Mouse (Mus musculus) kidney, postnatal 36 days (tissue): ENCODE results near the gene Trappc6a.
"Not testable (repeated sequence)": the region's sequence is repeated elsewhere in the genome, so short reads cannot be mapped to it uniquely, and the experiment has no call there.

Experiments used
- DNase-seq, 2 experiments: peaks; one replicate each; pipeline ENCODE4 v3.0.0; 2021 to 2022; ENCODE audit warnings: mixed read lengths in 2 of 2

Trappc6a gene

DNA sequence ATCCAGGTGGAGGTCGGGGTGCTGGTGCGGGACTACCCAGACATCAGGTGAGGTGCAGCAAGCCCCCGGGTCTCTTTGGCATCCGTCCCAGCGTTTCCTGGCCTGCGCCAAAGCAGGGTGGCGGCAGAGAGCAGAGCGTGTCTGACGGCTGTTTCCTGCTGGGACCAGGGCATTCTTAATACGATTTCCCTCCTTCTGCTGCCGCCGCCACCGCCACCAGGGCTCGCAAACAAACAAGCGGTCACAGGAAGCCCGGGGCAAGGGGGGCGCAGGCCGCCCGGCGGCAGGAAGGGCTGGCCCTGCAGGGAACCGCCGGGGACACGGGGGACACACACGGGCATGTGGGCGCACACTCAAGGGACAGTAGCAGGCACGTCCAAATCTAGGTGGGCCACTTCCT, 16.5 kb upstream of the Trappc6a start:
- DNase-seq = peak; percentile 85 to 87

GRCm38 (mm10) chr7:19494751-19495474, 13.3 kb upstream of the Trappc6a start:
- DNase-seq = peak; percentile 55 to 76

DNA sequence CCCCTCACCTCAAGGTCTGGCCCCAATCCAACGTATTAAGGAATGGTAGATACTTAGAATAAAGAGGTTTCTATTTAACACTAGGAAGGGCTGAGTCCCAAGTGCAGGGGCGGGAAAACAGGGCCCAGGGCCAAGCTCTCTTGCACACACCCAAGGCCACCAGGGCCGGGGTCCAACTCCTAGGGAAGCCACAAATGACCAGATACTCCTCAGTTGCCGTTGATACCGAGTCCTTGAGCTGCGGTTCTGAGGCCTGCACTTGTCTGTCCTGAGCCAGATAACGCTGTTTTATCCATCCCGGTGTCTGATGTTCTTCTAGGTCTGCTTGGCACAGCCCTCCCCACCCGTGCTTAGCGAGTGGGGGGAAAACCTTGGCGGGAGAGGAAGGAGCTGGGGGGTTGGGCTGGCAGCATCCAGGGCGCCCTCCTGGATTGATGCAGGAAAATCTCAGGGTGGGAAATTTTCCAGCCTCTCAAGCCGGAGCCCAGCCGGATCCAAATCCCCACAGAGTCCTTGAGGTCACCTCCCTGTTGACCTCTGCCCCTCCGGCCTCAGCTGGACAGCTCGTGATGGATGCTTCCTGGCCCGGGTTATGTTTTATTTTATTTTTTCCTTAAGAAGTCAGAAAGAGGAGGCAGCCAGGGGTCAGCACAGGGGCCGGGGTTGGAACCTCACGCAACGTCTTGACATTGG, 12.5 kb upstream of the Trappc6a start:
- DNase-seq = peak; percentile 86 to 89

GRCm38 (mm10) chr7:19496214-19496555, 12.0 kb upstream of the Trappc6a start:
- DNase-seq = no peak

DNA sequence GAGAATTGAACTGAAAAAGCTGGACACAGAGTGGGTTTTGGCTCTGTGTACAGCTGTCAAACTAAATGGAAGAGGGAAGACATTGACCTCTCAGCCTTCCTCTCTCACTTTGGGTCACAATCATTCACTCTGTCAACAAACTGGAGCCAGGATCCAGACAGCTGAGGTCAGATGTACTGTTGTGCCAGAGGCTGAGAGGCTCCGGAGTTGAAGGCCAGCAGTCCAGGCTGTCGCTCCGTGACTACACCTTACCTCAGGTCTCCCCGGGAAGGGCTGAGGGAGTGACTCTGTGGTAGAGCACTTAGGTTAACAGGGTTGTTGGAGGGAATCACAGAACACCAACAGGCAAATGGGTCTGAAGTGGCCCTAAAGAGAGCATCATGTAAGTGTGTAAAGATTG, 9.9 kb upstream of the Trappc6a start:
- DNase-seq = peak; percentile 57 to 58

DNA sequence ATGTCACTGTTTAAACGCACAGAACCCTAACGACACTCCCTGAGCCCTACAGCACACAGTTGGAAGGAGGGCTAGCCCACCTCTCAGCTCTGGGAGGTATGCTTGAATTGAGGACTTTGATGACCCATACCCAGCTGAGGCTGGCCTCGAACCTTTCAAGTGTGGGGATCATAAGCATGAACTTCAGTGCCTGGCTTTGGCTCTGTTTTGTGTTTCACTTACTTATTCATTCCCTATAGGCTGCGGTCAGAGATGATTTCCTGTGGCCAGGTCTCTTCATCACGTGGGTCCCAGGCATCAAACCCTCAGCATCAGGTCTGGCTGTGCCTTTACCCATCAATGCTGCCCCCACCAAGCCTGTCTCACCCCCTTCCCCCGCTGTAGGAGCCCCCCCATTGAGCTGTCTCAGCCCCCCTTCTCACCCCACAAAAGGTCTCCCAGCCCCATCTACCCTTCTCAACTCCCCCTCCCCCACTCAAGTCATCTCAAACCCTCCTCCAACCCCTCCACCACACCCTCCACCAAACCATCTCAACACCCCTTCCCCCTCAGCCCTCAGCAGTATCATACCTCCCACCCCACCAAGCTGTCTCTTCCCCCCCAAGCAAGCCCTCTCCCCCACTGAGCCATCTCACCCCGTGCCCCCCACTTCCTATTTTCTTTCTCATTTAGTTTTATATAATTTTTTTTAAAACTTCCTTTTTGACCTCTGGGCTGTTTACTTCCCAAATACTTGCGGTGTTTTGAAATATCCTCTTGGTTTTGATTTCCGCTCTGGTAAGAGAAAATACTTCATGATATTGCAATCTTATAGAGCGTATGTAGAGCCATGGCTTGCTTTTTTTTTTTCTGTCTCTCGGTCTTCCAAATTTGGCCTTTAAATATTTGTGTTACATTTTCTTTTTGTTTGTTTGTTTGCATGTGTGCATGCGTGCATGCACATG, 7.5 kb upstream of the Trappc6a start:
- DNase-seq = no peak

GRCm38 (mm10) chr7:19501658-19502057, 6.5 kb upstream of the Trappc6a start:
- peak in 1 of 2 experiments; percentile 52 for DNase-seq

- DNase-seq = peak; percentile 54 to 75
Observed at GRCm38 (mm10) chr7:19503481-19504068, 4.6 kb upstream of the Trappc6a start.

- DNase-seq = no peak
Observed at GRCm38 (mm10) chr7:19506326-19506725, 1.9 kb upstream of the Trappc6a start.

DNA sequence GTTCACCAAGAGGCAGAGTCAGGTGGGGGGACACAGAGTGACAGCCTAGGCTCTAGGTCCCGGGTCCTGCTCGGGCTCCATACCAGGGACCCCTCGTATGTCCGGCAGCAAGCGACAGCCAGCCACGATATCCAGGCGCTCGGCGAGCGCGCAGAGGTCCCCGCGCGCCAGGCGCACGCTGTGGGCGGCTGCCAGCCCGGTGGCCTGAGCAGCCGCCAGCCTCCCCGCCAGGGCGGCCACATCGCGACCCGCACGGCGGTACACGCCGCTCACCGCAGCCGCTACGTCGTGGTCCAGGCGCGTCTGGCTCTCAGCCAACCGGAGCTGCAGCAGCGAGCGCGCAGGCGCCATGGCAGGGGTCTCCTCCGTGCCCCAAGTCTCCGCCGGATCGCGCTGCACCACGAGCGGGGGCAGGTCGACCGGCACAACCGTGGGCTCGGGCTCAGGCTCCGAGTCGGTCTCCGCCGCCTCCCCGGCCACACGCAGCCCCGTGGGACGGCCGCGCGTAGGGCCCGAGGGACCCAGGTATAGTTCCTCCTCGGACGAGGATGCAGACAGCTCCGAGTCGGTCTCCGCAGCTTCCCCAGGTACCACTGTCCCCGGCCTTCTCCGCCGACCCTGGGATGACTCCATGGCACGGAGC, 1.1 kb upstream of the Trappc6a start:
- peak in 1 of 2 experiments; percentile 77 for DNase-seq

DNA sequence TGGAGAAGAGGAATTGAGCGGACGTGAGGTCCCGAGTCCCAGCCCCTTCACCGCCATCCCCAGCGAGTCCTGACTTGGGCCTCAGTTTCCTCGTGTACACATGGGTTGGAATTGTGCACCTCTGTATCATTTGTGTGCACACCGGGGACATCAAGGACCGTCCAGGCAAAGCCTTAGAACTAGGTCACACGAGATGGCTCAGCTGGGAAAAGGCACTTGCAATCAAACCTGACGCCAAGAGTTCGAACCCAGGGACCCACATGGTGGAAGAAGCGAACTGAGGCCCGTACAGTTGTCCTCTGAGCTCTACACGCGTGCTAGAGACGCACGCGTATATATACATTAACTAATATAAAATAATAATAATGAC, 598 bp upstream of the Trappc6a start:
- no peak for DNase-seq

GRCm38 (mm10) chr7:19508924-19509568, 851 bp downstream of the Trappc6a start:
- DNase-seq = no peak

DNA sequence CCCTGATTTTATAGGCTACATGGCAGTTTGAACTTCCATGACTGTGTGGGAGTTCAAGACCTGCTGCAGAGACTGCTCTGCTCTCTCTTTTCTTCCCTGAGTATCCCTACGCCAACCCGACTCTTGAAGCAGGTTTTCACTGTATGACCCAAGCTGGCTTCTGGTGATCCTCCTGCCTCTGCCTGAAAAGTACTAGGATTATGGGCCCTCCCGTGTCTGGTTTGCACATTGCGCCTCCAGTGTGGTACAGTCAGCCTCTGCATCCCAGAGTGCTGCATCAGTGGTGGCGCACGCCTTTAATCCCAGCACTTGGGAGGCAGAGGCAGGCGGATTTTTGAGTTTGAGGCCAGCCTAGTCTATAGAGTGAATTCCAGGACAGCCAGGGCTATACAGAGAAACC, 1.6 kb downstream of the Trappc6a start:
- no peak for DNase-seq

DNA sequence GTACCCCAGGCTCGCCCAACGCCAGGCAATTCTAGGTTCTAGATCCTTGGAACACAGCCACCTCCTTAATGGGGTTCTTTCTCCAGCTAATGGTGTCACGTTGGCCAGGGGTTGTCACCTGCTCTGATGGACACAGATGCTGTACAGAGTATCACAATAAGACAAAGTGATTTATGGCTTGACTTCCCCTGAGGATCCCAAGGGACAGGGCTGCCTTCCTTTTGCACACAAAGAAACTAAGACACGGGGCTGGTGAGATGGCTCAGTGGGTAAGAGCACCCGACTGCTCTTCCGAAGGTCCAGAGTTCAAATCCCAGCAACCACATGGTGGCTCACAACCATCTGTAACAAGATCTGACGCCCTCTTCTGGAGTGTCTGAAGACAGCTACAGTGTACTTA, 3.7 kb downstream of the Trappc6a start:
- not testable (repeated sequence) for DNase-seq

DNA sequence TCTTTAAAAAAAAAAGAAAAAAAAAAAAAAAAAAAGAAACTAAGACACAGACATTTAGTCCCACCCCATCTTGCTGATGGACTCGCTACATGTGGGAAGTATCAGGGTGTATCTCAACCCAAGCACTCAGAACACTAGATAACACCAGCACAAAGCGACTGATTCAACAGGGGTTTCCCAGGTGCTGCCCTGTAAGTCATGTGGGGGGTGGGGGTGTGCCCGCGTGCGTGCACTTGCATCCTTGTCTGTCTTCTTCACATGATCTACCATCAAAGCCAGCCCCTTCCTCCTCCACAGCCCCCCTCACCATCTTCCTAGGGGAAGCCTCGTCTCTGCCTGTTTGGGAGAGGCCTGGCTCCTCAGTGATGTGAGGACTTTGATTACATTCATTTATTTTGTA, 4.2 kb downstream of the Trappc6a start:
- DNase-seq = no peak

GRCm38 (mm10) chr7:19517652-19518365, 9.6 kb downstream of the Trappc6a start, which contains the start of gene Nkpd1:
TSS of gene Nkpd1 (plus strand) at chr7:19517838.
- DNase-seq = peak in 1 of 2 experiments; percentile 66

DNA sequence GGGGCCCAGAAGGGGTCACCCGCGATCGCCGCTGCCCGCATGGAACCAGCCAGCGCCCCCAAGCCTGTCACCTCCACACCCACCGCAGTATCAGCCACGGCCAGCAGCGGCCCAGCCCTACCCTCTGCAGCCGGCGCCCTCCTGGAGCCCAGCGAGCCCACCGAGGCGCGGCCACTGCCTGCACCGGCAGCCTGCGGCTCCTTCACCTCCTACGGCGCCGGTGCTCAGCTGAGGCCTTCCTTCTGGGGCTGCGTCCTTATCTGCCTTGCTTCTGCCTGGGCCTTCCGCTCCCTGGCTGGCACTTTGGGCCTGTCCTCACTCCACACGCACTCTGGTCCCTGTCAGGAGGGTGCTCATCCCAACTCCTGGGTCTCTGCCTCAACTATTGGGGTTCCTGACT, 11.8 kb downstream of the Trappc6a start:
- no peak for DNase-seq

DNA sequence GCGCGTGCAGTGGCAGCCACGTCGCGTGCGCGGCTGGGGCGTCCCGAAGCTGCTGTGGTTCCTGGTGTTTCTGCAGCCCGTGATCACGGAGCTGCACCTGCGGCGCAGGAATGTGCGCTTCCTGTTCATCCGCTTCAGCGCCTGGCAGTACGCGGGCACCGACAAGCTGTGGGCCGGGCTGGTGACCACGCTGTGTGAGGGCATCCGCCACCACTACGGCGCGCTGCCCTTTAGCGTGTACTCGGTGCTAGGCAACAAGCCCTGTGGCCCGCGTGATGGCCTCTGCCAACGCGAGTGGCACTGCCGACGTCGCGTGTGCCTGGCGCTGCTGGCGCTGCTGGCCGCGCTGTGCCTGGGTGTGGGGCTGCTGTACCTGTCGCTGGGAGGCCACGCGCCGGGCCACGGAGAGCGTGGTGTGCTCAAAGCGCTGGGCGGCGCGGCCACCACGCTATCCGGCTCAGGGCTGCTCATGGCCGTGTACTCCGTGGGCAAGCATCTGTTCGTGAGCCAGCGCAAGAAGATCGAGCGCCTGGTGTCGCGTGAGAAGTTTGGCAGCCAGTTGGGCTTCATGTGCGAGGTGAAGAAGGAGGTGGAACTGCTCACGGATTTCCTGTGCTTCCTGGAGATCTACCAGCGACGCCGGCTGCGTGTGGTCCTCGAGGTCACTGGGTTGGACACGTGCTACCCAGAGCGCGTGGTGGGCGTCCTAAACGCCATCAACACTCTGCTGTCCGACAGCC, 15.0 kb downstream of the Trappc6a start:
- peak in 1 of 2 experiments; percentile 45 for DNase-seq

GRCm38 (mm10) chr7:19523757-19524419, 15.7 kb downstream of the Trappc6a start:
- DNase-seq = peak; percentile 51 to 78
